ENCODE assay signal across 8 mouse cellular contexts in genomic region chr9:64089004-64089403, GRCm38 (mm10). TPM values are rescaled to one million over a fixed set of nuclear protein-coding genes. Genes with fewer than 3 reads are reported as not detected.
DNase-seq lines count a peak whose midpoint lies in the region; ATAC-seq and TF ChIP-seq lines count a peak whose summit lies in the region.

No protein-coding gene starts in this region.

- no peak overlapping the region for H3K4me2 ChIP-seq in heart, embryonic 14.5 days (ENCODE audit: low read length)

- ATAC-seq in heart, embryonic 14.5 days (ENCODE audit: insufficient number of reproducible peaks, insufficient read depth, low FRiP score, low read depth), result peak; percentile 40; the same call in 1 of the 2 replicates
- peak; percentile 76 for ATAC-seq in monocyte, adult 5-6 weeks (replicated peaks; ENCODE audit: insufficient number of reproducible peaks, low FRiP score, low TSS enrichment, poor library complexity, severe bottlenecking)

- TF ChIP-seq CTCF in layer of hippocampus, adult 2 months (conservative IDR thresholded peaks at IDR 0.05), result no peak
- TF ChIP-seq CTCF in brain, embryonic 14.5 days (IDR thresholded peaks at IDR 0.05; ENCODE audit: borderline replicate concordance, extremely low read depth, insufficient read depth, insufficient read length), result no peak

- H3K27ac ChIP-seq in layer of hippocampus, adult 2 months, result 0 out of 2 replicates have a peak overlapping the region, but pooled peaks have one; percentile 23
- H3K27ac ChIP-seq in heart, embryonic 14.5 days (replicated peaks in 1 of 2; ENCODE audit: control insufficient read depth in 1 of 2, insufficient read depth in 1 of 2, low read depth in 2 of 2, low read length in 2 of 2), result peak overlapping the region; percentile 3 to 73

- no peak overlapping the region for H3K4me3 ChIP-seq in layer of hippocampus, adult 2 months
- no peak overlapping the region for H3K4me3 ChIP-seq in heart, embryonic 14.5 days (ENCODE audit: control insufficient read depth in 1 of 2, insufficient read depth in 1 of 2, low read depth in 1 of 2, low read length in 2 of 2)

- 54% methylated on average over 12 of the region's 12 CpGs for WGBS in heart, embryonic 14.5 days

- peak; percentile 10 to 15 for DNase-seq in layer of hippocampus, adult 2 months (ENCODE audit: low spot score in 2 of 2)
- DNase-seq in layer of hippocampus, postnatal 25 days (ENCODE audit: extremely low spot score in 1 of 2, low spot score in 1 of 2), result no peak
- peak; percentile 57 for DNase-seq in brain, embryonic 14.5 days (ENCODE audit: low read depth)
- peak; percentile 40 to 67 for DNase-seq in kidney, postnatal 4 days
- no peak for DNase-seq in thymus, postnatal 14 days
- DNase-seq in retina, postnatal 1 day, result no peak

- H3K27me3 ChIP-seq in heart, embryonic 14.5 days (ENCODE audit: control insufficient read depth, insufficient read depth, low read length), result no peaks in the 10 kb centered on the region

- no peak overlapping the region for H3K9ac ChIP-seq in heart, embryonic 14.5 days (ENCODE audit: low read length)

- H3K36me3 ChIP-seq in heart, embryonic 14.5 days (ENCODE audit: control insufficient read depth, insufficient read depth, low read length), result no peaks in the 10 kb centered on the region

- TF ChIP-seq POLR2A in brain, embryonic 14.5 days (IDR thresholded peaks at IDR 0.05; ENCODE audit: borderline replicate concordance, extremely low read depth, insufficient read depth, insufficient read length, poor library complexity, severe bottlenecking), result no peak

- no peaks in the 10 kb centered on the region for H3K9me3 ChIP-seq in heart, embryonic 14.5 days (ENCODE audit: control insufficient read depth, low read length)

- peaks cover 36 to 45% of the 10 kb centered on the region in 2 experiments for H3K4me1 ChIP-seq in heart, embryonic 14.5 days (ENCODE audit: control insufficient read depth in 2 of 2, insufficient read depth in 2 of 2, low read length in 2 of 2)

RNA-seq across cellular contexts. Expression of gene Lctl, which starts 27.9 kb away (rescaled TPM):
- not detected for total RNA-seq in layer of hippocampus, adult 2 months (2021)
- not detected for total RNA-seq in layer of hippocampus, postnatal 25 days (2021)
- not detected in 2 replicates for polyA plus RNA-seq in brain, embryonic 14.5 days (2012; rRNA removed)
- not detected in 2 replicates for polyA plus RNA-seq in heart, embryonic 14.5 days (2014; fragmentation: Nextera tagmentation; extraction: Ambion mirVana)
- not detected in 3 replicates for total RNA-seq in monocyte, adult 5-6 weeks (2017)

Comparison
In these comparisons a context has a peak if more than half of its experiments do, and no peak if none do; other contexts are left out.
1. DNase-seq: peak in layer of hippocampus, adult 2 months (2 of 2), brain, embryonic 14.5 days (single experiment) and kidney, postnatal 4 days (2 of 2); none in layer of hippocampus, postnatal 25 days (0 of 2), thymus, postnatal 14 days (single experiment) and retina, postnatal 1 day (single experiment).